Mouse (Mus musculus): ENCODE data around the gene Hist4h4. TPM values are rescaled to one million over a fixed set of nuclear protein-coding genes. Genes with fewer than 3 reads are reported as not detected.

Hist4h4 gene
- polyA plus RNA-seq, 1 experiment from 2014 or later: 0.17 TPM

GRCm38 (mm10) chr6:136845706-136846480 lies 41.7 kb upstream of the Hist4h4 start:
- no peaks in the 10 kb centered on the region for H3K4me1 ChIP-seq (ENCODE audit: control insufficient read depth, insufficient read depth, low read length)
- H3K36me3 ChIP-seq (ENCODE audit: control insufficient read depth, insufficient read depth, low read length): 0 out of 2 replicates have a peak, but pooled peaks cover 3% of the 10 kb centered on the region
- ATAC-seq (replicated peaks; ENCODE audit: insufficient number of reproducible peaks, low FRiP score, low TSS enrichment): no peak
- H3K27me3 ChIP-seq (ENCODE audit: control insufficient read depth, insufficient read depth, low read length): no peaks in the 10 kb centered on the region
- H3K9me3 ChIP-seq (replicated peaks; ENCODE audit: control insufficient read depth, low read length): no peaks in the 10 kb centered on the region
- no peak overlapping the region for H3K9ac ChIP-seq (ENCODE audit: low read depth, low read length)
- 70% methylated on average over 5 of the region's 5 CpGs for WGBS (ENCODE audit: insufficient replicate concordance)
- no peak overlapping the region for H3K4me3 ChIP-seq (ENCODE audit: low read depth, low read length)
- no peak overlapping the region for H3K27ac ChIP-seq (ENCODE audit: low read depth, low read length)
- H3K4me2 ChIP-seq: no peak overlapping the region

GRCm38 (mm10) chr6:136844903-136845302 lies 40.7 kb upstream of the Hist4h4 start:
- ATAC-seq (replicated peaks; ENCODE audit: insufficient number of reproducible peaks, low FRiP score, low TSS enrichment): no peak
- H3K27ac ChIP-seq (ENCODE audit: low read depth, low read length): no peak overlapping the region
- WGBS (ENCODE audit: insufficient replicate concordance): 67% methylated on average over 2 of the region's 2 CpGs

GRCm38 (mm10) chr6:136837323-136837722 lies 33.1 kb upstream of the Hist4h4 start:
- no peaks in the 10 kb centered on the region for H3K9me3 ChIP-seq (replicated peaks; ENCODE audit: control insufficient read depth, low read length)
- H3K27me3 ChIP-seq (ENCODE audit: control insufficient read depth, insufficient read depth, low read length): no peaks in the 10 kb centered on the region
- H3K9ac ChIP-seq (ENCODE audit: low read depth, low read length): no peak overlapping the region
- H3K4me1 ChIP-seq (ENCODE audit: control insufficient read depth, insufficient read depth, low read length): no peaks in the 10 kb centered on the region
- no peak overlapping the region for H3K27ac ChIP-seq (ENCODE audit: low read depth, low read length)
- no peak overlapping the region for H3K4me3 ChIP-seq (ENCODE audit: low read depth, low read length)
- H3K36me3 ChIP-seq (ENCODE audit: control insufficient read depth, insufficient read depth, low read length): no peaks in the 10 kb centered on the region
- ATAC-seq (replicated peaks; ENCODE audit: insufficient number of reproducible peaks, low FRiP score, low TSS enrichment): no peak
- 68% methylated on average over 3 of the region's 3 CpGs for WGBS (ENCODE audit: insufficient replicate concordance)
- no peak overlapping the region for H3K4me2 ChIP-seq

More at GRCm38 (mm10) chr6:136844903-136845302, 40.7 kb upstream of the Hist4h4 start:
- Histone ChIP-seq H3K9ac (ENCODE audit: low read depth, low read length) (no peak overlapping the region), H3K36me3 (ENCODE audit: control insufficient read depth, insufficient read depth, low read length) (0 out of 2 replicates have a peak, but pooled peaks cover 3% of the 10 kb centered on the region), H3K4me1 (ENCODE audit: control insufficient read depth, insufficient read depth, low read length) (no peaks in the 10 kb centered on the region), H3K27me3 (ENCODE audit: control insufficient read depth, insufficient read depth, low read length) (no peaks in the 10 kb centered on the region), H3K9me3 (replicated peaks; ENCODE audit: control insufficient read depth, low read length) (no peaks in the 10 kb centered on the region), H3K4me3 (ENCODE audit: low read depth, low read length) (no peak overlapping the region), H3K4me2 (no peak overlapping the region)

- H3K4me3 ChIP-seq (ENCODE audit: low read depth, low read length): no peak within 1 kb of the TSS
- 41% methylated on average over 4 of the region's 4 CpGs for WGBS (ENCODE audit: insufficient replicate concordance)
- ATAC-seq (replicated peaks; ENCODE audit: insufficient number of reproducible peaks, low FRiP score, low TSS enrichment): no peak
These were observed 31.1 kb upstream of the Hist4h4 start, which contains the start of gene Smco3 for GRCm38 (mm10) chr6:136835352-136835751. Smco3 (minus strand) TSS chr6:136835452.

GRCm38 (mm10) chr6:136831712-136832111 lies 27.5 kb upstream of the Hist4h4 start:
- Histone ChIP-seq H3K27me3 (ENCODE audit: control insufficient read depth, insufficient read depth, low read length) (no peaks in the 10 kb centered on the region), H3K9ac (ENCODE audit: low read depth, low read length) (no peak overlapping the region), H3K4me2 (no peak overlapping the region), H3K4me1 (ENCODE audit: control insufficient read depth, insufficient read depth, low read length) (peaks cover 3% of the 10 kb centered on the region; the same call in 1 of the 2 replicates), H3K4me3 (ENCODE audit: low read depth, low read length) (no peak overlapping the region), H3K9me3 (replicated peaks; ENCODE audit: control insufficient read depth, low read length) (no peaks in the 10 kb centered on the region), H3K36me3 (ENCODE audit: control insufficient read depth, insufficient read depth, low read length) (no peaks in the 10 kb centered on the region), H3K27ac (ENCODE audit: low read depth, low read length) (no peak overlapping the region)
- WGBS (ENCODE audit: insufficient replicate concordance): 56% methylated on average over 5 of the region's 5 CpGs
- no peak for ATAC-seq (replicated peaks; ENCODE audit: insufficient number of reproducible peaks, low FRiP score, low TSS enrichment)

More at GRCm38 (mm10) chr6:136835352-136835751, 31.1 kb upstream of the Hist4h4 start, which contains the start of gene Smco3:
- Histone ChIP-seq H3K9me3 (replicated peaks; ENCODE audit: control insufficient read depth, low read length) (no peaks in the 10 kb centered on the region), H3K27me3 (ENCODE audit: control insufficient read depth, insufficient read depth, low read length) (no peaks in the 10 kb centered on the region), H3K9ac (ENCODE audit: low read depth, low read length) (no peak within 1 kb of the TSS), H3K4me2 (no peak within 1 kb of the TSS), H3K36me3 (ENCODE audit: control insufficient read depth, insufficient read depth, low read length) (no peaks in the 10 kb centered on the region), H3K4me1 (ENCODE audit: control insufficient read depth, insufficient read depth, low read length) (no peaks in the 10 kb centered on the region), H3K27ac (ENCODE audit: low read depth, low read length) (no peak within 1 kb of the TSS)

GRCm38 (mm10) chr6:136828681-136829080 lies 24.5 kb upstream of the Hist4h4 start:
- Histone ChIP-seq H3K27me3 (ENCODE audit: control insufficient read depth, insufficient read depth, low read length) (no peaks in the 10 kb centered on the region), H3K4me1 (ENCODE audit: control insufficient read depth, insufficient read depth, low read length) (peaks cover 6% of the 10 kb centered on the region), H3K9ac (ENCODE audit: low read depth, low read length) (peak overlapping the region; percentile 79), H3K4me3 (ENCODE audit: low read depth, low read length) (peak overlapping the region; percentile 100), H3K4me2 (peak overlapping the region; percentile 65), H3K9me3 (replicated peaks; ENCODE audit: control insufficient read depth, low read length) (no peaks in the 10 kb centered on the region), H3K27ac (ENCODE audit: low read depth, low read length) (peak overlapping the region; percentile 69), H3K36me3 (ENCODE audit: control insufficient read depth, insufficient read depth, low read length) (peaks cover 11% of the 10 kb centered on the region)
- 33% methylated on average over 4 of the region's 4 CpGs for WGBS (ENCODE audit: insufficient replicate concordance)
- ATAC-seq (replicated peaks; ENCODE audit: insufficient number of reproducible peaks, low FRiP score, low TSS enrichment): no peak

GRCm38 (mm10) chr6:136827881-136828561 lies 23.8 kb upstream of the Hist4h4 start, which contains the start of gene Wbp11:
Wbp11 (minus strand) TSS chr6:136828233.
- peak within 1 kb of the TSS; percentile 100 for H3K4me3 ChIP-seq (ENCODE audit: low read depth, low read length)
- peak; percentile 100 for ATAC-seq (replicated peaks; ENCODE audit: insufficient number of reproducible peaks, low FRiP score, low TSS enrichment)
- WGBS (ENCODE audit: insufficient replicate concordance): under 1% methylated on average over 45 of the region's 45 CpGs
- peak within 1 kb of the TSS; percentile 93 for H3K9ac ChIP-seq (ENCODE audit: low read depth, low read length)
- peak within 1 kb of the TSS; percentile 85 for H3K27ac ChIP-seq (ENCODE audit: low read depth, low read length)
- H3K4me2 ChIP-seq: peak within 1 kb of the TSS; percentile 88
- H3K36me3 ChIP-seq (ENCODE audit: control insufficient read depth, insufficient read depth, low read length): peaks cover 13% of the 10 kb centered on the region
- peaks cover 6% of the 10 kb centered on the region for H3K4me1 ChIP-seq (ENCODE audit: control insufficient read depth, insufficient read depth, low read length)
- no peaks in the 10 kb centered on the region for H3K27me3 ChIP-seq (ENCODE audit: control insufficient read depth, insufficient read depth, low read length)
- no peaks in the 10 kb centered on the region for H3K9me3 ChIP-seq (replicated peaks; ENCODE audit: control insufficient read depth, low read length)

- Histone ChIP-seq H3K4me2 (peak within 1 kb of the TSS; percentile 88), H3K27me3 (ENCODE audit: control insufficient read depth, insufficient read depth, low read length) (no peaks in the 10 kb centered on the region), H3K4me1 (ENCODE audit: control insufficient read depth, insufficient read depth, low read length) (peaks cover 6% of the 10 kb centered on the region), H3K9ac (ENCODE audit: low read depth, low read length) (peak within 1 kb of the TSS; percentile 93), H3K36me3 (ENCODE audit: control insufficient read depth, insufficient read depth, low read length) (peaks cover 18% of the 10 kb centered on the region), H3K27ac (ENCODE audit: low read depth, low read length) (peak within 1 kb of the TSS; percentile 85), H3K4me3 (ENCODE audit: low read depth, low read length) (peak within 1 kb of the TSS; percentile 100), H3K9me3 (replicated peaks; ENCODE audit: control insufficient read depth, low read length) (no peaks in the 10 kb centered on the region)
- under 1% methylated on average over 34 of the region's 34 CpGs for WGBS (ENCODE audit: insufficient replicate concordance)
- ATAC-seq (replicated peaks; ENCODE audit: insufficient number of reproducible peaks, low FRiP score, low TSS enrichment): peak; percentile 28; the same call in 1 of the 2 replicates
These were observed 23.3 kb upstream of the Hist4h4 start, which contains the start of gene BC049715 for GRCm38 (mm10) chr6:136827516-136827880. BC049715 (plus strand) TSS chr6:136827626.
